Mouse (Mus musculus) hindbrain, embryonic 11.5 days (tissue): Measurements from ENCODE around the gene Tmem121. TPM values are rescaled to one million over a fixed set of nuclear protein-coding genes. Genes with fewer than 3 reads are reported as not detected.

ENCODE experiments used
- ATAC-seq: fragments of 200-750 bp; cut with Nextera tagmentation; 2 replicates; pipeline ENCODE4 v1.8.0; 2017; ENCODE audit warnings: mild to moderate bottlenecking, moderate TSS enrichment, moderate library complexity; ENCODE audit not compliant: low FRiP score
- DNase-seq: peaks from one replicate; pipeline ENCODE4 v3.0.0-alpha.2; 2015; ENCODE audit warnings: low spot score
- H3K27ac ChIP-seq: fragments of 300-500 bp; sonication (generic); 2 replicates; pipeline ENCODE4 v1.5.1; 2014; ENCODE audit warnings: mild to moderate bottlenecking, low read depth, low read length
- H3K27me3 ChIP-seq: fragments of 300-500 bp; sonication (generic); 2 replicates; pipeline ENCODE4 v1.6.1; 2014; ENCODE audit warnings: mild to moderate bottlenecking, low read length, moderate library complexity, mixed read lengths; ENCODE audit not compliant: control insufficient read depth, insufficient read depth
- H3K36me3 ChIP-seq: fragments of 300-500 bp; sonication (generic); 2 replicates; pipeline ENCODE4 v1.6.1; 2014; ENCODE audit warnings: mild to moderate bottlenecking, low read length, moderate library complexity, mixed read lengths; ENCODE audit not compliant: control insufficient read depth, insufficient read depth
- H3K4me1 ChIP-seq: fragments of 300-500 bp; sonication (generic); replicated peaks from 2 replicates; pipeline ENCODE4 v1.6.1; 2014; ENCODE audit warnings: low read length, mixed read lengths; ENCODE audit not compliant: control insufficient read depth, insufficient read depth
- H3K4me2 ChIP-seq: fragments of 300-500 bp; sonication (generic); replicated peaks from 2 replicates; pipeline ENCODE4 v1.6.1; 2014; ENCODE audit warnings: mild to moderate bottlenecking, low read depth, low read length
- H3K4me3 ChIP-seq: fragments of 300-500 bp; sonication (generic); 2 replicates; pipeline ENCODE4 v1.5.1; 2014; ENCODE audit warnings: low read depth, low read length
- H3K9ac ChIP-seq: fragments of 300-500 bp; sonication (generic); 2 replicates; pipeline ENCODE4 v1.6.1; 2014; ENCODE audit warnings: low read depth, low read length
- H3K9me3 ChIP-seq: fragments of 300-500 bp; sonication (generic); 2 replicates; pipeline ENCODE4 v1.6.1; 2016; ENCODE audit warnings: low read length; ENCODE audit not compliant: control insufficient read depth
- WGBS: fragments of 180-500 bp; shearing (Covaris S2); extraction: QIAGEN DNeasy Blood & Tissue Kit; methylation state at CpG from one replicate; pipeline ENCODE4 v1.1.7; 2014; 5-methylcytosine and 5-hydroxymethylcytosine counted together
- polyA plus RNA-seq: library from polyadenylated mRNA; unstranded; fragments of >200 nt; fragmentation: Nextera tagmentation; extraction: Ambion mirVana; gene quantifications from 2 replicates; pipeline ENCODE4 v1.2.1, GENCODE M21; 2014

Gene Tmem121
- 8.9 and 10.8 TPM in 2 replicates for polyA plus RNA-seq

- peak; percentile 77 for ATAC-seq
- H3K4me2 ChIP-seq = peak within 1 kb of the TSS; percentile 83
- H3K9ac ChIP-seq = peak within 1 kb of the TSS; percentile 84
- H3K27ac ChIP-seq = no peak within 1 kb of the TSS
- H3K4me3 ChIP-seq = peak within 1 kb of the TSS; percentile 67
- H3K4me1 ChIP-seq = peaks cover 10% of the 10 kb centered on the region
- DNase-seq = peak; percentile 77
- H3K9me3 ChIP-seq = no peaks in the 10 kb centered on the region
- WGBS = 1% methylated on average over 60 of the region's 63 CpGs
- H3K27me3 ChIP-seq = peaks cover 5% of the 10 kb centered on the region; the same call in 1 of the 2 replicates
- H3K36me3 ChIP-seq = no peaks in the 10 kb centered on the region
Measured at GRCm38 (mm10) chr12:113185442-113186291, at the start of gene Tmem121. Gene Tmem121, plus strand, starts transcription at chr12:113185930.

GRCm38 (mm10) chr12:113136492-113137020 is 49.2 kb upstream of the Tmem121 start:
- Histone ChIP-seq H3K4me3 (no peak overlapping the region), H3K36me3 (peaks cover 27% of the 10 kb centered on the region), H3K4me2 (no peak overlapping the region), H3K4me1 (peaks cover 13% of the 10 kb centered on the region), H3K9me3 (no peaks in the 10 kb centered on the region), H3K9ac (no peak overlapping the region), H3K27me3 (no peaks in the 10 kb centered on the region), H3K27ac (no peak overlapping the region)
- no peak for DNase-seq
- no peak for ATAC-seq
- WGBS = 83% methylated on average over 17 of the region's 17 CpGs

- no peak for DNase-seq
- Histone ChIP-seq H3K27ac (no peak overlapping the region), H3K9me3 (no peaks in the 10 kb centered on the region), H3K4me1 (peaks cover 21% of the 10 kb centered on the region), H3K9ac (no peak overlapping the region), H3K4me2 (no peak overlapping the region), H3K27me3 (no peaks in the 10 kb centered on the region), H3K36me3 (peaks cover 21% of the 10 kb centered on the region), H3K4me3 (no peak overlapping the region)
- 88% methylated on average over 18 of the region's 18 CpGs for WGBS
- no peak for ATAC-seq
Measured at GRCm38 (mm10) chr12:113137260-113138213, 48.2 kb upstream of the Tmem121 start.

- peaks cover 26% of the 10 kb centered on the region for H3K4me1 ChIP-seq
- ATAC-seq = no peak
- H3K27ac ChIP-seq = no peak overlapping the region
Measured at GRCm38 (mm10) chr12:113138291-113138690, 47.4 kb upstream of the Tmem121 start.

GRCm38 (mm10) chr12:113138901-113139864 is 46.5 kb upstream of the Tmem121 start:
- DNase-seq (no peak), ATAC-seq (peak; percentile 5)
- Histone ChIP-seq H3K9me3 (no peaks in the 10 kb centered on the region), H3K9ac (peak overlapping the region; percentile 2; the same call in 1 of the 2 replicates), H3K4me2 (peak overlapping the region; percentile 78), H3K36me3 (peaks cover 17% of the 10 kb centered on the region), H3K27ac (peak overlapping the region; percentile 73), H3K27me3 (no peaks in the 10 kb centered on the region), H3K4me1 (peaks cover 26% of the 10 kb centered on the region), H3K4me3 (peak overlapping the region; percentile 69)
- WGBS = 45% methylated on average over 11 of the region's 11 CpGs

More at GRCm38 (mm10) chr12:113138291-113138690, 47.4 kb upstream of the Tmem121 start:
- H3K27me3 ChIP-seq = no peaks in the 10 kb centered on the region
- H3K36me3 ChIP-seq = peaks cover 18% of the 10 kb centered on the region
- no peak overlapping the region for H3K4me2 ChIP-seq
- no peaks in the 10 kb centered on the region for H3K9me3 ChIP-seq
- no peak overlapping the region for H3K4me3 ChIP-seq
- WGBS = 81% methylated on average over 6 of the region's 6 CpGs
- no peak for DNase-seq
- H3K9ac ChIP-seq = no peak overlapping the region

- Histone ChIP-seq H3K4me2 (peak within 1 kb of the TSS; percentile 78), H3K36me3 (peaks cover 14% of the 10 kb centered on the region), H3K4me3 (peak within 1 kb of the TSS; percentile 69), H3K9me3 (no peaks in the 10 kb centered on the region), H3K9ac (peak within 1 kb of the TSS; percentile 75), H3K4me1 (peaks cover 26% of the 10 kb centered on the region), H3K27me3 (no peaks in the 10 kb centered on the region), H3K27ac (peak within 1 kb of the TSS; percentile 73)
- ATAC-seq = peak; percentile 91
- peak; percentile 92 for DNase-seq
- WGBS = under 1% methylated on average over 51 of the region's 68 CpGs
Measured at GRCm38 (mm10) chr12:113139908-113140615, 45.7 kb upstream of the Tmem121 start, which contains the start of gene Crip2. Gene Crip2, plus strand, starts transcription at chr12:113140236.

- WGBS = 2% methylated on average over 49 of the region's 49 CpGs
- DNase-seq (no peak), ATAC-seq (peak; percentile 8; the same call in 1 of the 2 replicates)
- peak overlapping the region; percentile 69 for H3K4me3 ChIP-seq
- no peaks in the 10 kb centered on the region for H3K27me3 ChIP-seq
- H3K36me3 ChIP-seq = peaks cover 9% of the 10 kb centered on the region
- peak overlapping the region; percentile 73; the same call in 1 of the 2 replicates for H3K27ac ChIP-seq
- peaks cover 26% of the 10 kb centered on the region for H3K4me1 ChIP-seq
- H3K9me3 ChIP-seq = no peaks in the 10 kb centered on the region
- H3K4me2 ChIP-seq = peak overlapping the region; percentile 78
- H3K9ac ChIP-seq = peak overlapping the region; percentile 75
Measured at GRCm38 (mm10) chr12:113140616-113141411, 44.9 kb upstream of the Tmem121 start.
